Mouse (Mus musculus) left cerebral cortex, adult 2 months (tissue): Measurements from ENCODE around the gene Ldlrad2. TPM values are rescaled to one million over a fixed set of nuclear protein-coding genes. Genes with fewer than 3 reads are reported as not detected.
A peak's percentile ranks its signal among the peaks of the same experiment; 100 is the strongest.
"Not testable (repeated sequence)": the region's sequence is repeated elsewhere in the genome, so short reads cannot be mapped to it uniquely, and the experiment has no call there.

Experiments used
- DNase-seq, 2 experiments: peaks; one replicate each; pipeline ENCODE4 v3.0.0; 2021 to 2022; ENCODE audit warnings: low spot score in 2 of 2, mixed read lengths in 1 of 2; ENCODE audit errors: extremely low spot score in 1 of 2
- H3K27ac ChIP-seq: fragments of 200-600 bp; 2 replicates; pipeline ENCODE4 v1.8.1; 2022
- H3K4me3 ChIP-seq: fragments of 200-600 bp; 2 replicates; pipeline ENCODE4 v1.8.1; 2022
- CTCF ChIP-seq: fragments of 200-600 bp; IDR thresholded peaks from 2 replicates; pipeline ENCODE4 v1.8.1; 2022; ENCODE audit warnings: antibody characterized with exemption, mild to moderate bottlenecking, moderate library complexity
- intact Hi-C: fragments of 180-260 bp; cut with DNase I; formaldehyde crosslinking; loops from one replicate; pipeline ENCODE4 v1.15.1; 2025
- total RNA-seq, 2 experiments: library from RNA; stranded (reverse); gene quantifications; 2 replicates each; pipeline ENCODE4 v1.2.3; 2021

Gene Ldlrad2
- total RNA-seq, 2 experiments from 2014 or later = not detected

DNA sequence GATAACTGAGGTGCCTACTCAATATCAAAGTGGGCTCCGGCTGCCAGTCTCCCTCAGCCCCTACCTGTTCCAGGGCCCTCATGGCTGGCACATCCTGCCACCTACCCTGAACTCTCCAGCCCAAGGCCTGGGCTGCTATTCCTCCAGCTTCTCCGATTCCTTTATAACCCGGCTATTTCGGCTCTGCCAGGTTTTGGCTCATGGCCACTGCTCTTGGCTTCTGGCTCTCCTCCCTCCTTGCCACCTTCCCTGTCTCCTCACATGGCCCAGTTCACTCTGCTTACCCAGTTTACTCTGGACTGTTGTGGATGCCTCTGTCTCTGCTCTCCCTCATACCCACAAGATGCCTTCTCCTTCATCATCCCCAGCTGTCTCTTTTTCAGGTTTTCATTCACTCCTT lies 16.6 kb upstream of the Ldlrad2 start:
- intact Hi-C loops = loop anchor here (5.0 kb wide), 2 partner anchors 149 to 234 kb away; partner anchors contain the start of gene Cdc42
- no peak overlapping the region for H3K4me3 ChIP-seq
- no peak for DNase-seq
- H3K27ac ChIP-seq = no peak overlapping the region
- no peak for TF ChIP-seq CTCF

- no peak overlapping the region for H3K27ac ChIP-seq
- intact Hi-C loops = no loop called here
- DNase-seq = no peak
- no peak for TF ChIP-seq CTCF
- H3K4me3 ChIP-seq = no peak overlapping the region
These were observed 15.2 kb upstream of the Ldlrad2 start for GRCm38 (mm10) chr4:137589586-137589985.

DNA sequence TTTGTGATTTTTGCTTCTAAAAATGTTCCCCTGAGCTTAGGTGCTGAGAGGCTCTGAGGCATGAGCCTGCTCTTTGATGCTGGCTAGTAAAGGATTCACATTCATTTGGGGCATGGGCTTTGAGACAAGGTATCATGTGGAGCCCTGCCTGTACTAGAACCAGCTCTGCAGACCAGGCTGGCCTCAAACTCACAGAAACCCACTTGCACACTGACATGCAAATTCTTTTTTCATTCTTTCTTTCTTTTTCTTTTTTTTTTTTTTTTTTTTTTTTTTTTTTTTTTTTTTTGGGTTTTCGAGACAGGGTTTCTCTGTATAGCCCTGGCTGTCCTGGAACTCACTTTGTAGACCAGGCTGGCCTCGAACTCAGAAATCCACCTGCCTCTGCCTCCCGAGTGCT lies 14.7 kb upstream of the Ldlrad2 start:
- H3K27ac ChIP-seq, DNase-seq, H3K4me3 ChIP-seq, intact Hi-C loops: not testable (repeated sequence)

GRCm38 (mm10) chr4:137581815-137582214 lies 7.4 kb upstream of the Ldlrad2 start:
- peak; percentile 22 for TF ChIP-seq CTCF
- intact Hi-C loops = no loop called here
- Histone ChIP-seq H3K4me3 (no peak overlapping the region), H3K27ac (no peak overlapping the region)
- no peak for DNase-seq

GRCm38 (mm10) chr4:137580299-137580698 lies 5.9 kb upstream of the Ldlrad2 start:
- no peak; the same call in 1 of the 2 replicates for TF ChIP-seq CTCF
- Histone ChIP-seq H3K27ac (no peak overlapping the region), H3K4me3 (no peak overlapping the region)
- intact Hi-C loops = no loop called here
- no peak for DNase-seq

DNA sequence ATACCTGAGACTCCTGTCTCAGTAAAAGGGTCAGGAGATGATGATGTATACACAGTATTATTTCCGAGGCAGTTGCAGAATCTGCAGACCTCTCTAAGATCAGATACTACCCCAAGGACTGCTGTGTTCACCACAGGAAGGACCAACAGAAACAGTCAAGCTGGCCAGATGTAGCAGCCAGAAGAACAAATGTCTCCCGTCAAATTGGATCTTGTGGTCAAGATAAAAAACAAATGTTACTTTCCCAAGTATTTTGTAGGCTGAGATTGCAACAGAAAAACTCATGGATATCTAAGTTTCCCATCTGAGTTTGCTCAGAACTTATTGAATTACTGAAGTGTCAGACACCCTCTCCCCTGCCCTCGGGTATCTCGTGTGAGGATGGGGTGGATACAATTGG lies 5.4 kb upstream of the Ldlrad2 start:
- H3K4me3 ChIP-seq = no peak overlapping the region
- intact Hi-C loops = loop anchor here (5.0 kb wide), 1 partner anchor 137 kb away; no protein-coding TSS in a partner anchor
- H3K27ac ChIP-seq = no peak overlapping the region
- no peak for DNase-seq
- no peak for TF ChIP-seq CTCF

GRCm38 (mm10) chr4:137578181-137578845 lies 3.9 kb upstream of the Ldlrad2 start:
- H3K27ac ChIP-seq = no peak overlapping the region
- TF ChIP-seq CTCF = peak; percentile 82
- DNase-seq = peak; percentile 18 to 51
- H3K4me3 ChIP-seq = peak overlapping the region; percentile 30
- intact Hi-C loops = loop anchor here (5.0 kb wide), 1 partner anchor 136 kb away; no protein-coding TSS in a partner anchor

DNA sequence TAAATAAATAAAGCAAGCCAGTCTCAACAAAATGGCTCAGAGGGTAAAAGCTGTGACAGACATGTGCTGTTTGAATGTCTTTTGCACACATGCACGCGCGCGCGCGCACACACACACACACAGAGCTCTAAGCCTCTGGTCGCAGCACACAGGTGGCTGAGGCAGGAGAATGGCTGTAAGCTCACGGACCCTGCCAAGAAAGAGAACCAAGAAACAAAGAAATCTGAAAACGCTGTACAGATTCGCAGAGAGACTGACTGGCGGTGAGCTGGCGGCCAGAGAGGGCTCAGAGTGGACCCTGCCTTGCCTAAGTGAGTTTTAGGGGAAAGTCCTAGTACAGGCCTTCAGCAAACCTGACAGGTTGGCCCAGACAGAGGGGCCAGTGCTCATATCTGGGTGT lies 3.1 kb upstream of the Ldlrad2 start:
- TF ChIP-seq CTCF = no peak
- Histone ChIP-seq H3K27ac (no peak overlapping the region), H3K4me3 (no peak overlapping the region)
- intact Hi-C loops = loop anchor here (5.0 kb wide), 1 partner anchor 135 kb away; no protein-coding TSS in a partner anchor
- no peak for DNase-seq

DNA sequence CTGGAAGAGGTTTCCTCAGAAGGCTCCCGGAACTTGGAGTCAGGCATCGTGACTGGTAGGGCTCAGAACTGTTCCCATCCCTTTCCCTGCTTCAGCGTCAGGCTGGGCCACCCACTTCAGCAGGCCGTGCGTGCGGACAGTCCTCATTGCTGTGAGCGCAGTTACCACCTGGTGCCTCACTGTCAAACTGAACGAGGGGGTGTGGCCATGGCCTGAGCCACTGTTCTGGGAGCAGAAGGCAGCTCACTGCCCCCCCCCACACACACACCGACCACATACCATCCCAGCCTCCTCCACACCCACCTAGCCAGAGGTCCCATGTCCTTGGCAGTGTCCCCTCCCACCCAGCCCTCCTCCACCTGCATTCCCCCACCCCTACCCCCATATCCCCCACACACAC lies 4.5 kb downstream of the Ldlrad2 start:
- Histone ChIP-seq H3K4me3 (no peak overlapping the region), H3K27ac (no peak overlapping the region)
- no peak for TF ChIP-seq CTCF
- no peak for DNase-seq
- intact Hi-C loops = no loop called here

DNA sequence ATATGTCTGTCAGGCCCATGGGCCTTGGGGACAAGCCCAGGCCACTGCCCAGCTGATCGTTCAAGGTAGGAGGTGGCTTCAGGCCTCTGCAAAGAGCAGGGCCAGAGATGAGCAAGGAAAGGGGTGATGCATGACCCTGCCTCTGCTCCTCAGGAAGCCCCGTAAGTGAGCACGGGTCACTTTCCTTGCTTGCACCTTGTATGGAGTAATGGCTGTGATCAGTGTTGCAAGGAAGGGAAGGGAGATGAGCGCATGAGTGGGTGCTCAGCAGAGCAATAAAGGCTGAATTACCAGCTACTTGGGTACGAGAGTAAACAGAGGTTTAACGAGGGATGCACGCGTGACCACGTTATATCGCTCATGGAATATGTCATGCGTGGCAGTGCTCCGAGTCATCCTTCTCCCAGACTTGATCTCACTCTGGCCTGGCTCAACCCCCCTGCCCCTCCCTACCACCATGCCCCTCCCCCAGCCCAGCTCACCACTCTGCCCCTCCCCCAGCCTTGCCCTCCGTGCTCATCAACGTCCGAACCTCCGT lies 17.6 kb downstream of the Ldlrad2 start:
- TF ChIP-seq CTCF = no peak
- no peak overlapping the region for H3K27ac ChIP-seq
- DNase-seq = no peak
- intact Hi-C loops = no loop called here
- H3K4me3 ChIP-seq = no peak overlapping the region

DNA sequence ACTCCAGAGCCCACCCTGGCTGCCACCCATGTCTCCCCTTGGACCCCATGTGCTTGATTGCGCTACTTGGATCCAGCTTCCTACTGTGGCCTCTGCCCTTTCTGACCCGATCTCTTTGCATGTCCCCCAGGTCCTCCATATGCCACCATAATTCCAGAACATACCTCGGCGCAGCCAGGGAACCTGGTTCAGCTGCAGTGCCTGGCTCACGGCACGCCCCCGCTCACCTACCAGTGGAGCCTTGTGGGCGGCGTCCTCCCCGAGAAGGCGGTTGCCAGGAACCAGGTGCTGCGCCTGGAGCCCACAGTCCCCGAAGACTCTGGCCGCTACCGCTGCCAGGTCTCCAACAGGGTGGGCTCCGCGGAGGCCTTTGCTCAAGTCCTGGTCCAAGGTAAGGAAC lies 20.9 kb downstream of the Ldlrad2 start:
- no peak overlapping the region for H3K27ac ChIP-seq
- H3K4me3 ChIP-seq = no peak overlapping the region
- intact Hi-C loops = no loop called here
- TF ChIP-seq CTCF = no peak
- DNase-seq = no peak

GRCm38 (mm10) chr4:137546003-137546525 lies 28.3 kb downstream of the Ldlrad2 start:
- no peak overlapping the region for H3K27ac ChIP-seq
- TF ChIP-seq CTCF = peak; percentile 63
- H3K4me3 ChIP-seq = no peak overlapping the region
- intact Hi-C loops = no loop called here
- peak in 1 of 2 experiments; percentile 21 for DNase-seq
